Mouse (Mus musculus): ENCODE measurements around the gene Adamtsl1.

DNA sequence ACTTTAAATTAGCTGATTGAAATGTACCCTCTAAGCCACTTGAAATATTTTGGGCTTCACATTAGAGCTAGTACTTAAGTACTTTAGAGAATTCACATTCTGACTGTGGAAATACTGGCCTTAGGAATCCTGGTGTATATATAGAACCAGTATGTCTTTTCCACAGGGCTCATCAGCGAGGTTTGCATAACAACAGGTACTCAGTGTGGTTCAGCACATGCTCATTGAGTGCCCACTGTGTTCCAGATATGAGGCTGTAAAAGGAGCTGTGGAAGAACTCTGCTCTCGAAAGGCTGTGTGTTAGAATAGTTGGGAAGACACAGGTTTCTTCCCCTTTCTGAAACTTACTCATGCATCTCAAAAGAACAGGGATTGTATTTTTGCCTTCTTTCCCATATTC, 7.0 kb upstream of the Adamtsl1 start:
- TF ChIP-seq GATA1 (IDR thresholded peaks at IDR 0.05; ENCODE audit: borderline replicate concordance, low read length) (no peak), CTCF (IDR thresholded peaks at IDR 0.05; ENCODE audit: low read depth, low read length) (no peak), TAL1 (conservative IDR thresholded peaks at IDR 0.05; ENCODE audit: low read depth, low read length) (no peak)

Measured in G1E (cell line).